Comparison of ENCODE assay signal across 30 mouse cellular contexts in genomic region chr2:92819586-92819985, GRCm38 (mm10).
"Had no signal": no experiment of that assay in that cellular context is flagged by ENCODE, and none has a peak within 500 bp of the region (broad histone marks: within the 10 kb centered on the region; RNA-seq: fewer than 3 reads in every experiment).

No protein-coding gene starts in this region.

- DNase-seq: liver; liver, embryonic 13.5 days; liver, postnatal 0 days; lung, adult 18-20 months; lung, adult 2 months; lung, embryonic 14.5 days; lung, postnatal 10 days; lung, postnatal 14 days; lung, postnatal 36 days; lung, postnatal 4 days; midbrain, embryonic 14.5 days had no signal

- H3K4me3 ChIP-seq: limb, embryonic 10.5 days; limb, embryonic 12.5 days; limb, embryonic 13.5 days; limb, embryonic 15.5 days; liver, embryonic 12.5 days; liver, embryonic 13.5 days; liver, embryonic 15.5 days; lung, embryonic 15.5 days; megakaryocyte, embryonic 14.5 days; midbrain, embryonic 10.5 days; midbrain, embryonic 12.5 days; midbrain, embryonic 13.5 days; midbrain, embryonic 15.5 days; myocyte; neural tube, embryonic 12.5 days; neural tube, embryonic 13.5 days had no signal

- ATAC-seq: liver, embryonic 12.5 days; liver, postnatal 0 days; lung, postnatal 0 days; midbrain, embryonic 13.5 days; midbrain, embryonic 15.5 days; midbrain, embryonic 16.5 days had no signal

- H3K27ac ChIP-seq: limb, embryonic 10.5 days; limb, embryonic 12.5 days; limb, embryonic 13.5 days; limb, embryonic 15.5 days; liver, embryonic 12.5 days; liver, embryonic 13.5 days; liver, embryonic 14.5 days; liver, embryonic 15.5 days; lung, embryonic 15.5 days; macrophage; midbrain, embryonic 10.5 days; midbrain, embryonic 12.5 days; midbrain, embryonic 13.5 days; midbrain, embryonic 15.5 days; neural tube, embryonic 12.5 days; neural tube, embryonic 13.5 days had no signal
